Mouse (Mus musculus) CD4-positive, CD25-positive, alpha-beta regulatory T cell, adult 4 months (primary cell): ENCODE data around the gene Rpl27. TPM values are rescaled to one million over a fixed set of nuclear protein-coding genes. Genes with fewer than 3 reads are reported as not detected.
"Not testable (repeated sequence)": the region's sequence is repeated elsewhere in the genome, so short reads cannot be mapped to it uniquely, and the experiment has no call there.

ENCODE experiments used
- ATAC-seq: one replicate; pipeline ENCODE4 v1.8.0; 2017
- polyA plus RNA-seq, 2 experiments: library from polyadenylated mRNA; unstranded; fragments of 100-300 nt; shearing (Covaris generic); gene quantifications; one replicate each; pipeline ENCODE4 v1.2.1; 2017

Rpl27 gene
- 100 to 1,000 TPM; 407 to 740 TPM for polyA plus RNA-seq

GRCm38 (mm10) chr11:101442127-101442693 lies at the start of gene Rpl27:
Gene Rpl27, plus strand, starts transcription at chr11:101442298.
- peak; percentile 97 for ATAC-seq

GRCm38 (mm10) chr11:101395110-101395509 lies 47.0 kb upstream of the Rpl27 start:
- ATAC-seq, result no peak

GRCm38 (mm10) chr11:101415306-101415705 lies 26.8 kb upstream of the Rpl27 start:
- no peak for ATAC-seq

GRCm38 (mm10) chr11:101416433-101417100 lies 25.5 kb upstream of the Rpl27 start:
- ATAC-seq, result peak; percentile 33

GRCm38 (mm10) chr11:101417101-101417855 lies 24.8 kb upstream of the Rpl27 start, which contains the start of gene Aarsd1:
Gene Aarsd1, minus strand, starts transcription at chr11:101417615.
- ATAC-seq, result peak; percentile 83

- ATAC-seq, result no peak
Observed at GRCm38 (mm10) chr11:101418991-101419390, 23.1 kb upstream of the Rpl27 start.

GRCm38 (mm10) chr11:101419610-101420009 lies 22.5 kb upstream of the Rpl27 start:
- no peak for ATAC-seq

GRCm38 (mm10) chr11:101420148-101420547 lies 21.9 kb upstream of the Rpl27 start:
- no peak for ATAC-seq

- ATAC-seq, result peak; percentile 5
Observed at GRCm38 (mm10) chr11:101424105-101424851, 17.8 kb upstream of the Rpl27 start, which contains the start of gene Gm27029. Gene Gm27029, minus strand, starts transcription at chr11:101424796.

GRCm38 (mm10) chr11:101424925-101425813 lies 16.9 kb upstream of the Rpl27 start, which contains the start of the genes Rundc1 and Ptges3l:
Gene Rundc1, plus strand, starts transcription at chr11:101425085.
Gene Ptges3l, minus strand, starts transcription at chr11:101425333.
- peak; percentile 92 for ATAC-seq

- ATAC-seq, result no peak
Observed at GRCm38 (mm10) chr11:101426165-101426564, 15.9 kb upstream of the Rpl27 start.

- no peak for ATAC-seq
Observed at GRCm38 (mm10) chr11:101431327-101431726, 10.8 kb upstream of the Rpl27 start.

GRCm38 (mm10) chr11:101433396-101433795 lies 8.7 kb upstream of the Rpl27 start:
- no peak for ATAC-seq

GRCm38 (mm10) chr11:101435831-101436230 lies 6.3 kb upstream of the Rpl27 start:
- ATAC-seq, result no peak

- no peak for ATAC-seq
Observed at GRCm38 (mm10) chr11:101436916-101437315, 5.2 kb upstream of the Rpl27 start.

- not testable (repeated sequence) for ATAC-seq
Observed at GRCm38 (mm10) chr11:101438006-101438405, 4.1 kb upstream of the Rpl27 start.

- ATAC-seq, result not testable (repeated sequence)
Observed at GRCm38 (mm10) chr11:101441450-101442126, 510 bp upstream of the Rpl27 start.

GRCm38 (mm10) chr11:101442760-101443159 lies 662 bp downstream of the Rpl27 start:
- no peak for ATAC-seq

GRCm38 (mm10) chr11:101446319-101446718 lies 4.2 kb downstream of the Rpl27 start:
- ATAC-seq, result no peak

- ATAC-seq, result not testable (repeated sequence)
Observed at GRCm38 (mm10) chr11:101446860-101447259, 4.8 kb downstream of the Rpl27 start.

- no peak for ATAC-seq
Observed at GRCm38 (mm10) chr11:101447786-101448185, 5.7 kb downstream of the Rpl27 start.
